Mouse (Mus musculus): ENCODE data around the gene Haus2.

Gene Haus2

GRCm38 (mm10) chr2:120619538-120619937, 10.4 kb downstream of the Haus2 start:
- DNase-seq (ENCODE audit: low spot score): no peak

- no peak for DNase-seq (ENCODE audit: low spot score)
These were observed 13.7 kb downstream of the Haus2 start for GRCm38 (mm10) chr2:120622920-120623319.

GRCm38 (mm10) chr2:120628076-120628865, 19.1 kb downstream of the Haus2 start:
- DNase-seq (ENCODE audit: low spot score): no peak

GRCm38 (mm10) chr2:120628886-120629735, 19.9 kb downstream of the Haus2 start, which contains the start of gene Stard9:
Gene Stard9 (plus strand): TSS chr2:120629121.
- DNase-seq (ENCODE audit: low spot score): peak; percentile 82

DNA sequence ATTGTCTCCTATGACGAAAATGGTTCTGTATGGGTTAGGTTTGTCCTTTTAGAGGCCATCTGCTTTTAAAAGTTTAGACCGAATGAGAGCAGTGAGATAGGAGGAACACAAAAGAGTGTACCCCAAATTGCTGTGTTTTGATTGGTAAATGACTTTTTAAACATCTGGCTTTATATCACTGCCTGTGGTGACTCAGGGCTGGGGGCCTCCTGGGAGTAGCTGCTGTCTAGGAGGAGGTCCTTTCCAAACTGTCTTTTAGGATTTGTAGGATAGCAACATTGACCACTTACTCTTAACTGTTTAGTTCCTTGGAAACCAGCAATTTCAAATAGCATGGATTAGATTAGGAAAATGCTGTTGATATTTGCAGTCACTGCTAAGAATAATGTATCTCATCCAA, 21.1 kb downstream of the Haus2 start:
- DNase-seq (ENCODE audit: low spot score): no peak

DNA sequence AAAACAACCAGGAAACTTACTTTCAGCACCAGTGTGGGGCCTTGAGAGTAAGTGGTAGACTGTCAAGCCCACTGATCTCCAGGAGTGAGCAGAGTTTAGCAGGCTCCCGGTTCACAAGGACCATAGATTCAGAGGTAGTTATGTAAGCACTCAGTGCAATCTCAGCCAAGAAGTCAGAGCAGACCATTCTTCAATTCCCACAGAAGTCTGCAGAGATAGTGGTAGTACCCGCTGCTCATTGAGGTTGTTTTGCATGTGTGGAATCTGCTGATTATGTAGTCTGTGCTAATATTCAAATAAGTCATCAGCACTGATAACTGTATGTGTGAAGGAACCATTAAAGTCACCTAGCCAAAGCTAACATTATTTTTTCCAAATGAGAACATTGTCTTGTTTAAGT, 21.5 kb downstream of the Haus2 start:
- DNase-seq (ENCODE audit: low spot score): no peak

DNA sequence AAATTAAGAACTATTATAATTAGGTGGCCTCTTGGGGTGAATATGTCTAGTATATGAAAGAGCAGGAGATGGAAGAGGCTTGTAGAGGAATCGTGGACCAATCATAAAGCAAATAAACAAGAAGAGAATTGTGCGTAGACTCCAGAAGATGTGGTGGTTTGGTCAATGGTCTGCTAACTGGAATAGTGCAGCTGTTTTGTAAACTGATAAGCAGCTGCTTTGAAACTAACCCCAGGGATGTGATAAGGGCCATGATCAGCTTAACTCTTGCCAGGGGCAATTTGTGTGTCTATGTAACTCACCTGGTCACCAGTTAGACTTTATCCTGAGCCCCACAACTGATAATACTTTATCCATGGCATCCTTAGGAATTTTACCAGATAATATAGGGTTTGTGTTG, 22.3 kb downstream of the Haus2 start:
- DNase-seq (ENCODE audit: low spot score): no peak

DNA sequence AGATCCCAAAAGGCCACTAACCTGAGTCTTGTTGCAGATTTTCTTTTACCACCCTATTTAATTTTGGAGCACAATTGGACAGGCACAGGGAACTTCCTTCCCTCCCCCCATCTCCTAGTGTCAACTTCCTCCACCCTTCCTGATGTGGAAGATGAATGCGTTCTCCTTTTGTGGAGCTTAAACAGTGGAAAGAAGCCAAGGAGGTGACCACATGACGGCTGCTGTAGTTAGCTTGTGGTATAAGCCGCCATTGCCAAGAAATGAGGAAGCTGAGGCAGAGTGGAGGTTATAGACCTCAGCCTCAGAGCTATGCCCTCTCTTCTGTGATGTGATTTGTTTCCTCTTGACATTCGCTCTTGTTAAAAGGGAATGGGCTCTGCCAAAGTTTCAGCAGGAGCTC, 22.8 kb downstream of the Haus2 start:
- DNase-seq (ENCODE audit: low spot score): no peak

DNA sequence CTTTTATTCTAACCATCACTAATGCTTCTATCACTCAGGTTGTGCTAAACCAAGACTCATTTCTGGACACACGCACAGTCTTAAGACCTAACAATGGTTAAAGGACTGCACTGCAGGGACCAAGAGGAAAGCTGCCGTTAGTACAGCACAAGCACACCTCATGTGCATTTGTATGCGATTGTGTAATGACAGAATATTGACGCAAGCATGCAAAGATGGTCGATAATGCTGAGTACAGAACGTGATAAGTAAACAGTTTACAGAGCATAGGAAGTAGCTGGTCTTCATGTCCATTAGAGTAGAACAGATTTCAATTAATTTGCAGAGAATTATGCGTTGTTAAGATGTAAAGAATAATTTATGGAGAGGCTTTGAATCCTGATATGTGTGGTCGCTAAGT, 31.7 kb downstream of the Haus2 start:
- no peak for DNase-seq (ENCODE audit: low spot score)

DNA sequence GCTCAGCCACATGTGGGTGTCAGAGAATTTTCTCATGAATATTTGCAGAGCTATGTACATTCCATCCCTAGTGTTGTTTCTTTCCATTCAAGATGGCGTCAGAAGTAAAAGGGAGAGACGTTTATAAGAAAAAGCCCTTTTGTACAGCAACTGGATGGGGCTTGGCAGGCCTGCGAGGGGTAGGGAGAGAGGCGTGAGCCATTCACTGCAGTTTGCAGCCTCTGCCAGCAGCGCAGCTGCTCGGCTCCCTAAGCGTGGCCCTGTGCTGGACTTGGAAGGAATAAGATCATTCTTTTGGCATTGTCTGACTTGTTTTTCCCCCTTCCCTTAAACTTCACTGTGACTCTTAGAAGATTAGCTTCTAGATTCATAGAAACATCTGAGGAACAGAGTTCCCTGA, 34.7 kb downstream of the Haus2 start:
- no peak for DNase-seq (ENCODE audit: low spot score)

GRCm38 (mm10) chr2:120646777-120647176, 37.6 kb downstream of the Haus2 start:
- no peak for DNase-seq (ENCODE audit: low spot score)

DNA sequence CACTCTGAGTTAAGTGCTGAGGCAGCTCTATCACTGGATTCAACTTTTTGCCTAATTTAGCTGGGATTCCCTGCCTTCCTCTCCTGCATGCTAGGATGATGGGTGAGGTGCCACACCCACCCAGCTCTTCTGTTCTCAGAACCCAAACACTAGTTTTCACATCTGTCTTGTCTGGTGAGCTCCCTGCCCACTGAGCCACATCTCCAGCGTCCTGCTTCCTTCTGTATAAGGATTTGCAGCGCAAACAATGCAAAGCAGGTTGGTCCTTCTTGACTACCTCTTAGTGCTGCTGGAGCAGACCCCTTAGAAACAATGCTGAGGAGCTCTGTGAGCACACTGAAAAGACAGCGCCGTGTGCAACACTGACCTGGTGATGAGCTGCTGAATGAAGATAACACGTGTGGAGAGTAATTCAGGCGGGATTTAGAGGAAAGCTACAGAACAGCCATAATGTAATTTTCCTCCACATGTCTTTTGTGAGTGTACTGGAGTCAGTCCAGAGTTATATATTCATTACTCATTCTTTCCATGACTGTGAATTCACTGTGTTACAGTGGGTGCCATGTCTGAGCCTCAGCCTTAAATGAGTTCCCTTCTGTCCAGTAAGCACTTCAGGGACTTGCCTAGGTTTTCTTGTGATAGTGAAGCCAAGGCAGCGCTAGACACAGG, 43.2 kb downstream of the Haus2 start:
- no peak for DNase-seq (ENCODE audit: low spot score)

DNA sequence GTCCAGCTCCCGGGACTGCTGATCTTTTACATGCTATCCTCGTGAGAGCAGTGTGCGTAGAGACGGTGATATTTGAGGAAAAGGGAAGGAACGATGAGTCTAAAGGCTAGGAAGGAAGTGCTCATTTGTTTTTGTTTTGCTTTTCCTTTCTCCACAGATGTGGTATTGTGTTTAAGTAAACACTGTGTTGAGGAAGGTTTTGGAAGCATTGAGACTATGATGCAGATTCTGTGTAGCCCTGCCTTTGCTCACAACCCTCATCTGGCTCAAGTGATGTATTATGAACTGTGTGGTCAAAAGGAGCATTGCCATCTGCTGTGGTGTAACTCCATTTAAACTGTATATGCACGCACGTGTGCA, 43.7 kb downstream of the Haus2 start:
- no peak for DNase-seq (ENCODE audit: low spot score)

DNA sequence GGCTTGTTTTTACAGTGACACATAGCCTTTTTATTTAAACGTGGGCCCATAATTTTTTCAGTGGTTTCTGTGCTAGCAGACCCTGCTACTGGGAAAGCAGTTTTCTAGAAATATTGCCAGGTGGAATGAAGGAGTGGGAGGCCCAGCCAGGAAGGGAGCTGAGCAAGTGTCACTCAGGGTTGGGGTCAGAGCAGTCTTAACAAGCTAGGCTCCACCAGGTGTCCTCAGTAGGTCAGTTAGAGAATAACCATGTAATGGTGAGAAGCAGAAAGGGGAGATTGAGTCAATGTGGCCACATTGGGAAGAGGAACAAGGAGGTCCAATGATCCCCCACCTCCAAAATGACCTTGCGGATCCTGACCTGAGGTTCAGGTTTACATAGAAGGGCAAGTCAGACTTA, 45.5 kb downstream of the Haus2 start:
- DNase-seq (ENCODE audit: low spot score): no peak

- DNase-seq (ENCODE audit: low spot score): no peak
These were observed 46.7 kb downstream of the Haus2 start for GRCm38 (mm10) chr2:120655905-120656304.

GRCm38 (mm10) chr2:120656711-120657110, 47.5 kb downstream of the Haus2 start:
- no peak for DNase-seq (ENCODE audit: low spot score)

GRCm38 (mm10) chr2:120658486-120658885, 49.3 kb downstream of the Haus2 start:
- DNase-seq (ENCODE audit: low spot score): no peak

- no peak for DNase-seq (ENCODE audit: low spot score)
These were observed 50.1 kb downstream of the Haus2 start for GRCm38 (mm10) chr2:120659318-120659717.

- DNase-seq (ENCODE audit: low spot score): no peak
These were observed 51.4 kb downstream of the Haus2 start for GRCm38 (mm10) chr2:120660486-120661078.

- DNase-seq (ENCODE audit: low spot score): no peak
These were observed 53.6 kb downstream of the Haus2 start for GRCm38 (mm10) chr2:120662766-120663165.

GRCm38 (mm10) chr2:120663491-120664154, 54.4 kb downstream of the Haus2 start:
- no peak for DNase-seq (ENCODE audit: low spot score)

DNA sequence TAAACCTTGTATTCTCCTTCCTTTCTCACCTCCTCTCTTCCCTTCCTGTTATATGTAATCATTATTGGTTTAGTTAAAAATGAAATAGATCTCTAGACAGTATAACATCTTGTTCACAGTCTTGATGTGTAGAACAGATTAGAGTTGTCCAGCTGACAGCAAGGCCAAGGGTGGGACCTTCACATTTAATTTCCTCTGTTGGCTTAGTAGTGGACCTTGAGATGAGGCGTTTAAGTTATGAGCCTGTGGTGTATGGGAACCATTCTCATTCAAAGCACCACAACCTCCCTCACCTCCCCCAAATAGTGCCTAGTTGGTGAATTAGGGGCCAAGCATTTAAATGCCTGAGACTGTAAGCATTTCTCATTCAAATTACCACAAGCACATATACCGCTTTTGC, 58.3 kb downstream of the Haus2 start:
- DNase-seq (ENCODE audit: low spot score): no peak
